Mouse (Mus musculus) ES-E14 (cell line): ENCODE results near the gene Hadhb.

Experiments
- HCFC1 ChIP-seq: IDR thresholded peaks from 2 replicates; pipeline ENCODE4 v1.6.1; 2012; ENCODE audit warnings: low read length, inconsistent platforms, borderline replicate concordance; ENCODE audit not compliant: insufficient read depth
- ZC3H11A ChIP-seq: IDR thresholded peaks from 2 replicates; pipeline ENCODE4 v1.6.1; 2012; ENCODE audit warnings: low read depth, mild to moderate bottlenecking, inconsistent platforms, low read length, borderline replicate concordance

GRCm38 (mm10) chr5:30108233-30108632, 46.8 kb upstream of the Hadhb start:
- TF ChIP-seq HCFC1 (no peak), ZC3H11A (no peak)
